Mouse (Mus musculus) intestine, embryonic 14.5 days (tissue): ENCODE measurements around the gene Ugt1a7c. TPM values are rescaled to one million over a fixed set of nuclear protein-coding genes. Genes with fewer than 3 reads are reported as not detected.

ENCODE experiments used
- ATAC-seq: fragments of 200-750 bp; cut with Nextera tagmentation; replicated peaks from 2 replicates; pipeline ENCODE4 v1.8.0; 2017; ENCODE audit warnings: low read depth, moderate number of reproducible peaks, moderate TSS enrichment, moderate library complexity; ENCODE audit not compliant: low FRiP score, low TSS enrichment
- DNase-seq: peaks from one replicate; pipeline ENCODE4 v3.0.0-alpha.2; 2018; ENCODE audit warnings: low spot score
- H3K27ac ChIP-seq: fragments of 300-500 bp; sonication (generic); 2 replicates; pipeline ENCODE4 v1.5.1; 2014; ENCODE audit warnings: low read depth, mild to moderate bottlenecking, control low read depth
- H3K27me3 ChIP-seq: fragments of 300-500 bp; sonication (generic); replicated peaks from 2 replicates; pipeline ENCODE4 v1.6.1; 2014; ENCODE audit warnings: low read length, control low read depth; ENCODE audit not compliant: control insufficient read depth, insufficient read depth
- H3K36me3 ChIP-seq: fragments of 300-500 bp; sonication (generic); 2 replicates; pipeline ENCODE4 v1.6.1; 2014; ENCODE audit warnings: low read length, control low read depth; ENCODE audit not compliant: control insufficient read depth, insufficient read depth
- H3K4me1 ChIP-seq: fragments of 300-500 bp; sonication (generic); replicated peaks from 2 replicates; pipeline ENCODE4 v1.6.1; 2014; ENCODE audit warnings: low read length, control low read depth, mixed read lengths; ENCODE audit not compliant: control insufficient read depth, insufficient read depth
- H3K4me2 ChIP-seq: fragments of 300-500 bp; sonication (generic); 2 replicates; pipeline ENCODE4 v1.6.1; 2014; ENCODE audit warnings: low read length
- H3K4me3 ChIP-seq: fragments of 300-500 bp; sonication (generic); 2 replicates; pipeline ENCODE4 v1.5.1; 2014; ENCODE audit warnings: low read depth, low read length, control low read depth, mixed read lengths
- H3K9ac ChIP-seq: fragments of 300-500 bp; sonication (generic); 2 replicates; pipeline ENCODE4 v1.6.1; 2014; ENCODE audit warnings: mild to moderate bottlenecking, low read length
- H3K9me3 ChIP-seq: fragments of 300-500 bp; sonication (generic); 2 replicates; pipeline ENCODE4 v1.6.1; 2016; ENCODE audit warnings: low read length, control low read depth; ENCODE audit not compliant: control insufficient read depth
- WGBS: fragments of 180-500 bp; shearing (Covaris S2); extraction: QIAGEN DNeasy Blood & Tissue Kit; methylation state at CpG from one replicate; pipeline ENCODE4 v1.1.7; 2014; 5-methylcytosine and 5-hydroxymethylcytosine counted together
- polyA plus RNA-seq: library from polyadenylated mRNA; unstranded; fragments of >200 nt; fragmentation: Nextera tagmentation; extraction: Ambion mirVana; gene quantifications from 2 replicates; pipeline ENCODE4 v1.2.1, GENCODE M21; 2014

Gene Ugt1a7c
- polyA plus RNA-seq, 1 experiment from 2014 or later, result 17.4 TPM

DNA sequence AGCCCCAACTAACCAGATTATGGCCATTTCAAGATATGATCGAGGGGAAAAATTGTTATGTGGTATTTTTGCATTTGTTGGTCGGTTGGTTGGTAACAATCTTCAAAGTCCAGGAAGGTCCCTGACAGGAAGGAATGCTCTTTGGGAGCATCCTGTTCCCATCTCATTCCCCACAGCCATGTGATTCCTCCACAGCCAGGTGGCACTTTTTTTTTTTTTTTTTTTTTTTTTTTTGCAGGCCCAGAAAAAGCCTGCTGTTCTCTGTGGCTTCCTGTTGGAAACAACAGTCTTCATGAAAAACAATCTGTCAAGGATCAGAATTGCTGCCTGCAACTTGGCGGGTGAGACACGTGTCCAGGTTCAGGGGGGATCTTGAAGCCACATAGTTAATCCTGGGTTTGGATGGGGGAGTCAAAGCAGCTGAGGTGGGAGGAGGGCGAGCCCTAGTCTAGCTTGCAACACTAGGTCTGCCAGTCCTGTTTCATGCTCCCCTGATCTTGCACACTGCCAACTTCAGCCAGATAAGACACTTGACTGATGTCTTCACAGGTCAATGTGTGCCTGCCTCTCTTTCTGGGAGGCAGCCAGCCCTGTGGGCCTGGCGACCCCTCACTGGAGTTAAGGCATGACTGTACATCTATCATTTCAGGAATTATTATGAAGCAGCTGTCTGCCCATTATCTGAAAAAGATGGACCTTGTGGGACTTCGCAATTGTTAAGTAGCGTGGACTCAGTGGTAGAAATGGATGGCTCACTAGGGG lies 164.2 kb downstream of the Ugt1a7c start:
- Histone ChIP-seq H3K4me3 (no peak overlapping the region), H3K36me3 (peaks cover 47% of the 10 kb centered on the region), H3K4me2 (no peak overlapping the region), H3K27me3 (no peaks in the 10 kb centered on the region), H3K4me1 (no peaks in the 10 kb centered on the region; the same call in 1 of the 2 replicates), H3K9ac (no peak overlapping the region), H3K27ac (no peak overlapping the region), H3K9me3 (peaks cover 25% of the 10 kb centered on the region)
- DNase-seq, result no peak
- ATAC-seq, result no peak
- WGBS, result 68% methylated on average over 8 of the region's 8 CpGs

DNA sequence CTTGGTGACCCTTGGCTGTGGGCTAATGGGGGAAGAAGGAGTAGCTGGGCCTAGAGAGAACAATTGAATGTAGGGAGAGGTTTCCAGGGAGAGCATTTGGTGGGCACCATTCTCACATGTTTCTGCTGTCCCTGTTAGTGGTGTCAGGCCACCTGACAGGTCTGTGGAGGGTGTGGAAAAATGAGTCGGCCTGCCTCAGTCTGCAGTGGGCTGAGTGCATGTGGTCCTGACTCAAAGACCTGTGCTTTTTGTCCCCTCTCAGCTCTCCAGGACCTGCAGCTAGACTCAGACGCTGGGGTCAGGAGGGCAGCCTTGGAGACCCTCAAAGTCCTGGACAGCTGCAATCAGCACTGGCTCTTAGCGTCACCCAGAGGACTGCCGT lies 164.8 kb downstream of the Ugt1a7c start:
- peaks cover 53% of the 10 kb centered on the region for H3K36me3 ChIP-seq
- DNase-seq (no peak), ATAC-seq (no peak; the same call in 1 of the 2 replicates)
- H3K27me3 ChIP-seq, result no peaks in the 10 kb centered on the region
- WGBS, result 79% methylated on average over 4 of the region's 4 CpGs
- no peak overlapping the region for H3K4me2 ChIP-seq
- H3K9me3 ChIP-seq, result peaks cover 25% of the 10 kb centered on the region
- H3K4me3 ChIP-seq, result no peak overlapping the region
- no peaks in the 10 kb centered on the region; the same call in 1 of the 2 replicates for H3K4me1 ChIP-seq
- no peak overlapping the region for H3K27ac ChIP-seq
- no peak overlapping the region for H3K9ac ChIP-seq

DNA sequence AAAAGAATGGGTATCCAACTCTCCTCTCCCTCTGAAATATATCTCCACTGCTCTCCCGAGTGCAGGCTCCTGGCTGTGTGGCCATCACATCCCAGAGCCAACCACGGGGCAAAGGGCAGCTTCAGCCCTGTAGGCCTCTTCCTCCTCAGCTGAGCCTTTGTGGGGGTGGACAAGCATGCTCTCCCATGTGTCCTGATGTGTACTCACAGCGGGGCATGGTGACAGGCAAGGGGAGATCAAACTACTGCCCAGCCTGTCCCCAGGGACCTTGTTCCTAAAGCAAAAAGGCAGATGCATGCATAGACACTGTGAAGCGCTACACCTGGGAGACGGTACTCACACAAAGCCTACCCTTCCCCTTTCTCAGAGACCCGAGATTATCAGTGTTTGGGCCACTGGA lies 165.3 kb downstream of the Ugt1a7c start:
- no peaks in the 10 kb centered on the region for H3K27me3 ChIP-seq
- DNase-seq (no peak), ATAC-seq (no peak)
- H3K9me3 ChIP-seq, result peaks cover 21% of the 10 kb centered on the region
- no peaks in the 10 kb centered on the region; the same call in 1 of the 2 replicates for H3K4me1 ChIP-seq
- H3K4me2 ChIP-seq, result no peak overlapping the region
- H3K9ac ChIP-seq, result no peak overlapping the region
- WGBS, result 79% methylated on average over 6 of the region's 6 CpGs
- H3K4me3 ChIP-seq, result no peak overlapping the region
- no peak overlapping the region for H3K27ac ChIP-seq
- H3K36me3 ChIP-seq, result peaks cover 58% of the 10 kb centered on the region

DNA sequence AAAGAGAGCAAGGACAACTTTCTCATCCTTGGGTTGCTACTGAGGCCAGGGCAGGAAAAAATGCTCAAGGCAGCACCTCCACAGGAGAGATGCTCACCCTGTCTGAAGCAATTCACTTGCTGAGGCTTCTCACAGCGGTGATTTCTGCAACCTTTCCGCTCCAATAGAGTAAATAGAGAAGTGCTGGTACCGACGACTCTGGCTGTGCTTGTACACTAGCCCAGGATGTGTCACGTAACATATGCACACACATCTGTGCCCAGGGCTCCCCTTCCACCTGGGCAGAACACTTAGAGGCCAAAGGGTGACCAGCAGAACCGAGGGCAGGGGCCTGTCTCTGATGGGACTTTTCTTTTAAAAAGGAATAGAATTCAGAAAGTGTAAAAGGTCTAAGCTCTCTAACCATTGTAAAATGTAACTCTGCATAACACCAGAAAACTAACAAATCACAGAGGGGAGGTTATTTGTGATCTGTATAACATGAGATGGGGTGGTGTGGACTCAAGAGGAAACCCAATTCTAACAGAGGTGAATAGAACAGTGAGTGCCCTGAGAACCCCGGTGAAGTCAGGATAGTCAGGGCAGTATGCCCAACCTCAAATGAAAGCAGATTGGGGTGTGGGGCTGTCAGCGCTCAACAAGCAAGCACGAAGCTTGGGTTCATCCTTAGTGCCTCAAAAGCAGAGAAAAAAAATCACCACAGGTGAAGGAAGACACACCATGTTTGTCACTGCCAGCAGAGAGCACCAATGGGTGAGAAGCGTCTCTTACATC lies 165.9 kb downstream of the Ugt1a7c start:
- Histone ChIP-seq H3K4me1 (no peaks in the 10 kb centered on the region; the same call in 1 of the 2 replicates), H3K36me3 (peaks cover 65% of the 10 kb centered on the region), H3K9ac (no peak overlapping the region), H3K9me3 (peaks cover 15% of the 10 kb centered on the region), H3K4me2 (no peak overlapping the region), H3K27ac (no peak overlapping the region), H3K27me3 (no peaks in the 10 kb centered on the region), H3K4me3 (no peak overlapping the region)
- DNase-seq (no peak), ATAC-seq (no peak)
- WGBS, result 83% methylated on average over 10 of the region's 10 CpGs

- Histone ChIP-seq H3K27ac (no peak overlapping the region), H3K4me3 (no peak overlapping the region), H3K4me2 (no peak overlapping the region), H3K9ac (no peak overlapping the region), H3K4me1 (no peaks in the 10 kb centered on the region; the same call in 1 of the 2 replicates), H3K27me3 (no peaks in the 10 kb centered on the region), H3K36me3 (peaks cover 74% of the 10 kb centered on the region), H3K9me3 (peaks cover 6% of the 10 kb centered on the region)
- no peak for ATAC-seq
- DNase-seq, result no peak
- WGBS, result 84% methylated on average over 7 of the region's 7 CpGs
These were observed 166.8 kb downstream of the Ugt1a7c start for GRCm38 (mm10) chr1:88261706-88262105.

DNA sequence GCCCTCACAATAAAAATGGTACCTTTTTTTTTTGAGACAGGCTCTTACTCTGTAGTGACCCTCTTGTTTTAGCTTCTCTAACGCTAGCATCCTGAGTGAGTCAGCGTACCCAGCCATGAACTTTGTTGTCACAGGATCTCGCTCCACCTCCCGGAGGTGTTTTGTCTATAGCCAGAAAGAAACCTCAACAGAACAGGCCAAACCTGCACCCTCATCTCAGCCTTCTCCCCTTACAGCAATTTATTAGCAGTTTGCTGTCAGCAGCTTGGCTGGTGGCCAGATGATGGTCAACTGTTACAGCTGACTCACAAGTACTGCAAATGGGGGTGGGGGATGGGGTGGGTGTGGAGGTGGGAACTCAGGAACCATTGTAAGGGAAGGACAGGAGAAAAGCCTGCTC lies 167.4 kb downstream of the Ugt1a7c start:
- Histone ChIP-seq H3K4me1 (no peaks in the 10 kb centered on the region; the same call in 1 of the 2 replicates), H3K9ac (no peak overlapping the region), H3K4me3 (no peak overlapping the region), H3K27ac (no peak overlapping the region), H3K9me3 (peaks cover 2% of the 10 kb centered on the region), H3K4me2 (no peak overlapping the region), H3K36me3 (peaks cover 79% of the 10 kb centered on the region), H3K27me3 (no peaks in the 10 kb centered on the region)
- peak; percentile 3; the same call in 1 of the 2 replicates for ATAC-seq
- 70% methylated on average over 4 of the region's 4 CpGs for WGBS
- DNase-seq, result peak; percentile 86

DNA sequence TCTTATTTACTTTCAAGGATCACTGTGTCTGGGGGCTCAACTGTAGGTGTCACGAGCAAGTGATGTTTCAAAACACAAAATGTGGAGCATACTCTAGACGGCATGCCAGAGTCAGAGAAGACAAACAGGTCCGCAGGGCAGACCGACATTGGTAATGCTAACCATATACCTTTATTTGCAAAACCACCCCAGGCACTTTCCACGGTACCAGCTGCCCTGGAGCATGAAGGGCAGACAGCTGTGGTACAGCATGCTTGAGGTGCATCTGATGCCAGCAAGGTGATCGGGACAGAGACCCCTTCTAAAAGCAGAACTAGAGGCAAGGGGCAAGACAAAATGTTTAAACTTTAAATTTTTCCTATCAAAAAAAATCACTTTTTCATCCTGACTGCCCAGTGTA lies 168.1 kb downstream of the Ugt1a7c start:
- H3K4me2 ChIP-seq, result no peak overlapping the region
- no peaks in the 10 kb centered on the region; the same call in 1 of the 2 replicates for H3K4me1 ChIP-seq
- H3K27me3 ChIP-seq, result no peaks in the 10 kb centered on the region
- H3K9ac ChIP-seq, result no peak overlapping the region
- no peak for ATAC-seq
- H3K27ac ChIP-seq, result no peak overlapping the region
- no peak for DNase-seq
- H3K4me3 ChIP-seq, result no peak overlapping the region
- peaks cover 86% of the 10 kb centered on the region for H3K36me3 ChIP-seq
- no peaks in the 10 kb centered on the region for H3K9me3 ChIP-seq
- 72% methylated on average over 6 of the region's 6 CpGs for WGBS

GRCm38 (mm10) chr1:88263778-88264177 lies 168.9 kb downstream of the Ugt1a7c start:
- Histone ChIP-seq H3K4me2 (no peak overlapping the region), H3K27me3 (no peaks in the 10 kb centered on the region), H3K9me3 (no peaks in the 10 kb centered on the region), H3K36me3 (peaks cover 94% of the 10 kb centered on the region), H3K27ac (no peak overlapping the region), H3K4me3 (no peak overlapping the region), H3K4me1 (no peaks in the 10 kb centered on the region; the same call in 1 of the 2 replicates), H3K9ac (no peak overlapping the region)
- ATAC-seq (no peak), DNase-seq (no peak)
- 90% methylated on average over 5 of the region's 5 CpGs for WGBS
